Mouse (Mus musculus) spleen, adult 2 months (tissue): ENCODE measurements around the gene Synpr.

ENCODE experiments used
- CTCF ChIP-seq: fragments of 200-500 bp; IDR thresholded peaks from 2 replicates; pipeline ENCODE4 v1.5.1; 2011; ENCODE audit warnings: mild to moderate bottlenecking, inconsistent platforms; ENCODE audit not compliant: insufficient read depth, insufficient read length, insufficient replicate concordance; ENCODE audit errors: extremely low read depth
- POLR2A ChIP-seq: fragments of 200-500 bp; IDR thresholded peaks from 2 replicates; pipeline ENCODE4 v1.6.1; 2011; ENCODE audit warnings: low read depth, low read length, inconsistent platforms

- TF ChIP-seq CTCF (no peak), POLR2A (no peak)
These were observed 59.7 kb downstream of the Synpr start for GRCm38 (mm10) chr14:13344240-13344639.
